Mouse (Mus musculus): ENCODE data around the gene Zyx. TPM values are rescaled to one million over a fixed set of nuclear protein-coding genes. Genes with fewer than 3 reads are reported as not detected.

Gene Zyx
- polyA plus RNA-seq, 1 experiment: 222 TPM

- no peaks in the 10 kb centered on the region for H3K27me3 ChIP-seq (ENCODE audit: control insufficient read depth, insufficient read depth, low read length)
- H3K4me1 ChIP-seq (ENCODE audit: control insufficient read depth, insufficient read depth, insufficient read length, low read length): peaks cover 3% of the 10 kb centered on the region
- WGBS: 87% methylated on average over 6 of the region's 6 CpGs
- H3K4me3 ChIP-seq (ENCODE audit: low read depth, low read length): no peak overlapping the region
- no peak for TF ChIP-seq POLR2A (IDR thresholded peaks at IDR 0.05; ENCODE audit: low read depth, low read length)
- no peak for TF ChIP-seq CTCF (IDR thresholded peaks at IDR 0.05; ENCODE audit: extremely low read depth, insufficient read length, insufficient replicate concordance, low read depth, low read length)
- peaks cover 59% of the 10 kb centered on the region for H3K36me3 ChIP-seq (ENCODE audit: control insufficient read depth, insufficient read depth, low read length)
- H3K27ac ChIP-seq (ENCODE audit: insufficient read depth, low read depth, low read length): no peak overlapping the region
Observed at GRCm38 (mm10) chr6:42365215-42365614, 15.8 kb downstream of the Zyx start.

GRCm38 (mm10) chr6:42369870-42370269 is 20.4 kb downstream of the Zyx start:
- peaks cover 19% of the 10 kb centered on the region for H3K36me3 ChIP-seq (ENCODE audit: control insufficient read depth, insufficient read depth, low read length)
- H3K27me3 ChIP-seq (ENCODE audit: control insufficient read depth, insufficient read depth, low read length): no peaks in the 10 kb centered on the region
- TF ChIP-seq CTCF (IDR thresholded peaks at IDR 0.05; ENCODE audit: extremely low read depth, insufficient read length, insufficient replicate concordance, low read depth, low read length): no peak
- no peak for TF ChIP-seq POLR2A (IDR thresholded peaks at IDR 0.05; ENCODE audit: low read depth, low read length)
- H3K27ac ChIP-seq (ENCODE audit: insufficient read depth, low read depth, low read length): peak overlapping the region; percentile 65
- peaks cover 16% of the 10 kb centered on the region for H3K4me1 ChIP-seq (ENCODE audit: control insufficient read depth, insufficient read depth, insufficient read length, low read length)
- H3K4me3 ChIP-seq (ENCODE audit: low read depth, low read length): no peak overlapping the region
- 15% methylated on average over 3 of the region's 3 CpGs for WGBS

GRCm38 (mm10) chr6:42370630-42371363 is 21.4 kb downstream of the Zyx start:
- no peaks in the 10 kb centered on the region for H3K27me3 ChIP-seq (ENCODE audit: control insufficient read depth, insufficient read depth, low read length)
- H3K36me3 ChIP-seq (ENCODE audit: control insufficient read depth, insufficient read depth, low read length): peaks cover 12% of the 10 kb centered on the region
- peak overlapping the region; percentile 96 for H3K27ac ChIP-seq (ENCODE audit: insufficient read depth, low read depth, low read length)
- peaks cover 16% of the 10 kb centered on the region for H3K4me1 ChIP-seq (ENCODE audit: control insufficient read depth, insufficient read depth, insufficient read length, low read length)
- H3K4me3 ChIP-seq (ENCODE audit: low read depth, low read length): peak overlapping the region; percentile 32
- WGBS: 49% methylated on average over 4 of the region's 4 CpGs
- no peak for TF ChIP-seq CTCF (IDR thresholded peaks at IDR 0.05; ENCODE audit: extremely low read depth, insufficient read length, insufficient replicate concordance, low read depth, low read length)
- no peak; the same call in 1 of the 2 replicates for TF ChIP-seq POLR2A (IDR thresholded peaks at IDR 0.05; ENCODE audit: low read depth, low read length)

GRCm38 (mm10) chr6:42372001-42372400 is 22.6 kb downstream of the Zyx start:
- TF ChIP-seq CTCF (IDR thresholded peaks at IDR 0.05; ENCODE audit: extremely low read depth, insufficient read length, insufficient replicate concordance, low read depth, low read length) (no peak), POLR2A (IDR thresholded peaks at IDR 0.05; ENCODE audit: low read depth, low read length) (no peak)
- H3K27me3 ChIP-seq (ENCODE audit: control insufficient read depth, insufficient read depth, low read length): no peaks in the 10 kb centered on the region
- peaks cover 8% of the 10 kb centered on the region for H3K36me3 ChIP-seq (ENCODE audit: control insufficient read depth, insufficient read depth, low read length)
- H3K4me1 ChIP-seq (ENCODE audit: control insufficient read depth, insufficient read depth, insufficient read length, low read length): peaks cover 16% of the 10 kb centered on the region
- H3K27ac ChIP-seq (ENCODE audit: insufficient read depth, low read depth, low read length): peak overlapping the region; percentile 96
- WGBS: 52% methylated on average over 3 of the region's 3 CpGs
- peak overlapping the region; percentile 96 for H3K4me3 ChIP-seq (ENCODE audit: low read depth, low read length)

GRCm38 (mm10) chr6:42372421-42372815 is 23.0 kb downstream of the Zyx start:
- peaks cover 16% of the 10 kb centered on the region for H3K4me1 ChIP-seq (ENCODE audit: control insufficient read depth, insufficient read depth, insufficient read length, low read length)
- peak overlapping the region; percentile 96 for H3K4me3 ChIP-seq (ENCODE audit: low read depth, low read length)
- H3K27ac ChIP-seq (ENCODE audit: insufficient read depth, low read depth, low read length): peak overlapping the region; percentile 96
- TF ChIP-seq POLR2A (IDR thresholded peaks at IDR 0.05; ENCODE audit: low read depth, low read length) (no peak), CTCF (IDR thresholded peaks at IDR 0.05; ENCODE audit: extremely low read depth, insufficient read length, insufficient replicate concordance, low read depth, low read length) (no peak)
- 55% methylated on average over 9 of the region's 9 CpGs for WGBS
- H3K36me3 ChIP-seq (ENCODE audit: control insufficient read depth, insufficient read depth, low read length): peaks cover 4% of the 10 kb centered on the region
- H3K27me3 ChIP-seq (ENCODE audit: control insufficient read depth, insufficient read depth, low read length): no peaks in the 10 kb centered on the region

- Histone ChIP-seq H3K27me3 (ENCODE audit: control insufficient read depth, insufficient read depth, low read length) (no peaks in the 10 kb centered on the region), H3K4me3 (ENCODE audit: low read depth, low read length) (peak within 1 kb of the TSS; percentile 96), H3K4me1 (ENCODE audit: control insufficient read depth, insufficient read depth, insufficient read length, low read length) (peaks cover 12% of the 10 kb centered on the region), H3K36me3 (ENCODE audit: control insufficient read depth, insufficient read depth, low read length) (no peaks in the 10 kb centered on the region), H3K27ac (ENCODE audit: insufficient read depth, low read depth, low read length) (peak within 1 kb of the TSS; percentile 96)
- WGBS: 1% methylated on average over 36 of the region's 36 CpGs
- TF ChIP-seq CTCF (IDR thresholded peaks at IDR 0.05; ENCODE audit: extremely low read depth, insufficient read length, insufficient replicate concordance, low read depth, low read length) (peak; percentile 26; the same call in 1 of the 2 replicates), POLR2A (IDR thresholded peaks at IDR 0.05; ENCODE audit: low read depth, low read length) (peak; percentile 89)
Observed at GRCm38 (mm10) chr6:42372816-42373547, 23.6 kb downstream of the Zyx start, which contains the start of gene Epha1. TSS of gene Epha1 (minus strand) at chr6:42373268.
